Mouse (Mus musculus): Measurements from ENCODE around the gene Dctn2.
"Not testable (repeated sequence)": the region's sequence is repeated elsewhere in the genome, so short reads cannot be mapped to it uniquely, and the experiment has no call there.

The Dctn2 gene

GRCm38 (mm10) chr10:127314950-127315349, 48.8 kb downstream of the Dctn2 start:
- not testable (repeated sequence) for DNase-seq (ENCODE audit: low spot score in 2 of 2)

GRCm38 (mm10) chr10:127317277-127317676, 51.1 kb downstream of the Dctn2 start:
- no peak for DNase-seq (ENCODE audit: low spot score in 2 of 2)

GRCm38 (mm10) chr10:127318009-127318408, 51.8 kb downstream of the Dctn2 start:
- DNase-seq (ENCODE audit: low spot score in 2 of 2): no peak

- no peak for DNase-seq (ENCODE audit: low spot score in 2 of 2)
Observed at GRCm38 (mm10) chr10:127319969-127320368, 53.8 kb downstream of the Dctn2 start.

- DNase-seq (ENCODE audit: low spot score in 2 of 2): no peak
Observed at GRCm38 (mm10) chr10:127321621-127322020, 55.5 kb downstream of the Dctn2 start, which contains the start of gene Arhgap9. TSS of gene Arhgap9 (plus strand) at chr10:127321964.

GRCm38 (mm10) chr10:127322178-127322577, 56.0 kb downstream of the Dctn2 start:
- DNase-seq (ENCODE audit: low spot score in 2 of 2): no peak

- DNase-seq (ENCODE audit: low spot score in 2 of 2): no peak
Observed at GRCm38 (mm10) chr10:127322669-127323068, 56.5 kb downstream of the Dctn2 start.

- no peak for DNase-seq (ENCODE audit: low spot score in 2 of 2)
Observed at GRCm38 (mm10) chr10:127323131-127323855, 57.1 kb downstream of the Dctn2 start.

GRCm38 (mm10) chr10:127324495-127324894, 58.3 kb downstream of the Dctn2 start:
- no peak for DNase-seq (ENCODE audit: low spot score in 2 of 2)

- no peak for DNase-seq (ENCODE audit: low spot score in 2 of 2)
Observed at GRCm38 (mm10) chr10:127325454-127326016, 59.4 kb downstream of the Dctn2 start.

GRCm38 (mm10) chr10:127326017-127326801, 60.0 kb downstream of the Dctn2 start:
- no peak for DNase-seq (ENCODE audit: low spot score in 2 of 2)

GRCm38 (mm10) chr10:127326828-127327227, 60.7 kb downstream of the Dctn2 start:
- DNase-seq (ENCODE audit: low spot score in 2 of 2): no peak

- DNase-seq (ENCODE audit: low spot score in 2 of 2): no peak
Observed at GRCm38 (mm10) chr10:127327461-127328145, 61.4 kb downstream of the Dctn2 start.

GRCm38 (mm10) chr10:127330212-127330611, 64.0 kb downstream of the Dctn2 start:
- DNase-seq (ENCODE audit: low spot score in 2 of 2): no peak
